Mouse (Mus musculus) megakaryocyte, embryonic 14.5 days (primary cell): ENCODE results near the gene Tppp2.

ENCODE experiments used
- FLI1 ChIP-seq: IDR thresholded peaks from 2 replicates; pipeline ENCODE4 v1.6.1; 2012; ENCODE audit warnings: low read length, inconsistent platforms, mixed read lengths
- GATA1 ChIP-seq: IDR thresholded peaks from 3 replicates; pipeline ENCODE4 v1.6.1; 2012; ENCODE audit warnings: mixed read lengths, low read length, inconsistent platforms, borderline replicate concordance

- no peak for TF ChIP-seq GATA1
- TF ChIP-seq FLI1, result no peak
Observed at GRCm38 (mm10) chr14:51877517-51877916, 40.7 kb upstream of the Tppp2 start.
